Mouse (Mus musculus) layer of hippocampus, postnatal 25 days (tissue): ENCODE measurements at regions not wholly inside any gene's neighbourhood (a gene's known extent, or its start where the extent isn't known, plus 50 kb on each side); places are given as distances from the start of the nearest gene placed in this dataset.
"Not testable (repeated sequence)": the region's sequence is repeated elsewhere in the genome, so short reads cannot be mapped to it uniquely, and the experiment has no call there.

Experiments
- DNase-seq, 2 experiments: peaks; one replicate each; pipeline ENCODE4 v3.0.0; 2022; ENCODE audit warnings: mixed read lengths in 2 of 2, low spot score in 1 of 2; ENCODE audit errors: extremely low spot score in 1 of 2

- DNase-seq = no peak
Observed at GRCm38 (mm10) chr10:10270297-10270696, 201.8 kb downstream of the Adgb start.

DNA sequence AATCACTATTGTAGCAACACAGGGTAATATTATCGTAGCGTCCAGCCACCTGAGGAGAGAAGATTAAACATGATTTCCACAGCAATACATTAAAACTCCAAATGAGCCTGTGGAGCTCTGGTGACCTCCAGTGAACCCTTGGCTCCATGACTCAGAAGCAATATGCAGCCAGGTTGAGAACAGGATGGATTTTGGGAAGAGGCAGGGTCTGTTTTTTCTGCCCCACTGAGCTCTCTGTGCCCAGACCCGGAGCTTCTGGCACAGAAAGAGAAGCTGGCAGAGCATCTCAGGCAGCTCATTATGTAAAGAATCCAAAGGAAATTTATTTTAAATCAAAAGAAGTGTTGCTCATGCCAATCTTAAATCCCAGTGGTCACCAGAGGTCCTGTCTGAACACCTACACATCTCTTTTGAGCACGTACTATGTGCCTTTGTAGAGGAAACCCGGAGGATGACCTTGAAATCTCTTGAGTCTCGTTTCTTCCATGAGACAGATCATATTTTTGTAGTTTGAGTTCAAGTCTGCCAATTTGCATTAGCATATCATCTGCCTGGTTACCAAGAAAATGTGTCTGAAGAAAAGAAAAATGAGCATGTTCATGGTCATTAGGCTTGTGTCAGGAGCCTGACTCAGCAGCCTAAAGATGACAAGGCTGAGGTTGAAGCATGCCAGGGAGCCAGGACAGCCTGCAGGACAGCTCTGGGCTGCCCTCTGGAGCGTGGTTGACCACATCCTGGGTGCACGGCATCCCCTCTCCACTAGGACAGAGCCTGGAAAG lies 219.4 kb downstream of the Adgb start:
- DNase-seq = peak in 1 of 2 experiments; percentile 28

- DNase-seq = no peak
Observed at GRCm38 (mm10) chr10:10252136-10252535, 220.0 kb downstream of the Adgb start.

- DNase-seq = no peak
Observed at GRCm38 (mm10) chr10:10234894-10235523, 237.1 kb downstream of the Adgb start.

- DNase-seq = no peak
Observed at GRCm38 (mm10) chr10:10224582-10225144, 247.5 kb downstream of the Adgb start.

GRCm38 (mm10) chr10:10219726-10220125 lies 252.4 kb downstream of the Adgb start:
- DNase-seq = no peak

DNA sequence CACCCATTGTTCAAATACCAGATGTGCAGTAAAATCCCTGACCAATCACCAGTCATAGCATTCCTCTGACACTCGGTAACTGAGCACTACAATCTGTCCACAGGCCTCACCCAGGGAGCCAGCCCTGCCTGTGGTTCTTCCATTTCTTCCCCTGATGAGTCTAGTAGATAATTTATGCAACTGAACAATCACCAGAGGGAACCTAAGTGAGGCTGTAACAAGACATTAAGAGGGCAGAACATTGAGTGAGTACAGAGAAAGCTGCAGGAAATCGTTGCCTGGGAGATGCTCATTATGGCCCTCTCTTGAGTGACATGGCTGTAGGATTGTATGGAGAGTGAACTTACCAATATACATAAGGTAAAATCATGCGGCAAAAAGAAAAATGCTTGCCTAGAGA lies 255.2 kb downstream of the Adgb start:
- DNase-seq = no peak

DNA sequence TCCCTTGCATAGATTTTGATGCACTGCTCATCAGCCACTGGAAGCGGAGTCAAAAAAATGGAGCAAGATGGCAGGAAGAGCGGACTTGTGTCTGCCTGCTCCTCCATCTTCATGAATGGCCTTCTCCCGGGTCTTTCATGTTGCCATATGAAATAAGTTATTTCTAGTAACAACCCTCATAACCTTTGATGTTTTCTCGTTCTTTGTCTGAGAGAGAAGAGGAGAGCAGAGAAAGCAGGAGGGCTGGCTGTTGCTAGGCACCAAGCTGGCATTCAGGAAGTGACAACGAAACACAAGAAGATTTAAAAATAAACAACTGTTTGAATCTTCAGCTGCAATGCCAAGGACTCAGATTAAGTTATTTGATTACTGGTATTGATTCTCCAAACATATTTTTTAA lies 256.8 kb downstream of the Adgb start:
- no peak for DNase-seq

DNA sequence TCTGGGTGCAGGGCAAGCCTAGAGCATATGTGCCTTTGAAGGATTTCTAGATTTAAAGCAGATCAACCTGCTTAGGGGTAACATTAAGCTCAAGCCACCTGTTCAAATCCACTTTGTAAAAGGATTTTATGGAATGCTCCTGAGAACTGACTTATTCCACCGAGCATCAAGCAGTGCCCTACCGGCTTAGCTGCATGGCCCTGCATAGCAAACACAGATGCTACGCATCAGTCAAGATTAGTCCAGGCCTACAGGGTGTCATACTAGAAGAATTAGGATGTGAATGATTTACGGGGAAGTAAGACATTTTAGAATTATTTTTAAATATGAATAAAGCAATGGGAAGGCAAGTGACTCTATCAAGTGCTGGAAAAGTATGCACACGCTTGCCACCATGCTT lies 263.8 kb downstream of the Adgb start:
- DNase-seq = no peak

DNA sequence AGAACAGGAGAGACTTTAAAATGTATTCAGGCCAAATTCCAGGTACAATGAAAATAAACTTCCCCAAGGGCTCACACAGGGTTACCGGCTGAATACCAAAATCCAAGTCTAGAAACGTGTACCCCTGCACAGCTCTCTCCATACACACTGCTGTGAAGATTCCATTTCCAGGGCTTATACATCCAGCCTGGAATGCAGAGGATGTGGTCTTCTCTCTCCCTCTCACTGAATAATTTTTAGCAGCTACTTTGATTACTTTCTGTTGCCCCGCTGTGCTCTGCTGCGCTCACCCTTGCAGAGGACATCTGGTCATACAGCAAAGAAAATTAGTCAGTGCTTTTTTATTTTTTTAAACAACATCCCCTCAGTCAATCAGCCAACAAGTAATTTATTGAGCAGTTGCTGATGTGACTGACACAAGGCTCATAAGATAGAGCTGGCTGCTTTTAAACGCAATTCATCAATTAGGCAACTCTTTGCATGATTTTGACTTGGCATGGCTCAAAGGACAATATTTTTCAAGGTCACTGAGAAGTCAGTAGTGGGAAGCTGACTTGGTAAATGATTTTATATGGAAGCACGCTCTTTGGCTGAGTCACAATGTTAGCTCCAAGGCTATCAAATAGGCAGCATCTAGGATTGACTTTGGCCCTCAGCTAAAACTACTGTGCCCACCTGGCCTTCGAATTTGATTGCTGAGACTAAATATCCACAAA lies 266.2 kb downstream of the Adgb start:
- DNase-seq = no peak

DNA sequence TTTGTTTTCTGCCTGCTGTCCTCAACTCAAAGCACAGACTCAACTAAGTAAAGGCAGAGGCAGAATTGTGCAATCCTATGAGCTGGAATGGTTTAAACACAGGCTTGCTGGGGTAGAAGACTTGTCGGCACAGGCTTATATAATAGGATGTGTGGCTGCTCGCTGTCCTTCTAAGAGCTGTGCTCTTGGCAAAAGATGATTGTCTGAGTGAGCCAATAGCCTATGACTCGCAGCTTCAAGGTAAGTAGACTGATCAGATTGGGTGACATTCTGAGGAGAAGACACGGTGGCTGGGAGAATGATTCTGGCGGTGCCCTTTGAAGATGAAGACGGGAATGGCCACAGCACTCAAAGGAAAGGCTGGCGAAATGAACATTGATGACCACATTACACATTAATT lies 268.1 kb downstream of the Adgb start:
- no peak for DNase-seq

DNA sequence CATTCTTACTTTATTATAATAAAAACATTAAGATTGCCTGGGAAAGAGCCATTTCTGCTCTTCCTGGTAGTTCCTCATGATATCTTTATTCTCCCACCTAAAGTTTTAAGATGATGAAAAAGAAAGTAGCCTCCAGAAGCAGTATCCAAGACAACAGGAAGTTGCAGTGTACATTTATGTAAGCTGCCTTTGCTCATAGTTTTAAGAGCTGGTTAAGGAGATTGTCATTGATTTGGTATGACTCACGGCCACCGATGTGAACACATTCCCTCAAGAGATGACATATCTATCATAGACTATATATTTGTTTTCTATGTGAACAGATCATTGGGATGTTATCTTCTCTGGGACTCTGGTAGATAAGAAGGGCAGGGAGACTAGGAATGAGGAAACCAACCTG lies 281.8 kb downstream of the Adgb start:
- DNase-seq = no peak

DNA sequence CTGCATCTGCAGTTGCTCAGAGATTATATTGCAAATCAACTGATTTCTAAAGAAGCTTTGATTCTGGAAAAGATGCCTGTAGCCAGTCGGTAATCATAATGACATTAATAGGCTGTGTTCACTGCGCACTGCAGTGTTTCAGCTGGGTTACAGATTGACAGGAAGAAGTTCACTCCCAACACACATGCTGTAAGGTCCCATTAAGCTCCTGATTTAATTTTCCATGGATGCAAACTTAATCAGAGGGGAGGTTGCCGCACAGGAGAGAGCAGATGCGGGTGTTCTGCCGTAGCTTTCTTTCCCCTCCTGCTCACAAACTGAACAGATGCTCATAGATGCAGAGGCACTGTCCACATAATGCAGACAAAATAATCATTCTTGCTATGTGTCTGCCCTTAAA lies 284.0 kb downstream of the Adgb start:
- no peak for DNase-seq

DNA sequence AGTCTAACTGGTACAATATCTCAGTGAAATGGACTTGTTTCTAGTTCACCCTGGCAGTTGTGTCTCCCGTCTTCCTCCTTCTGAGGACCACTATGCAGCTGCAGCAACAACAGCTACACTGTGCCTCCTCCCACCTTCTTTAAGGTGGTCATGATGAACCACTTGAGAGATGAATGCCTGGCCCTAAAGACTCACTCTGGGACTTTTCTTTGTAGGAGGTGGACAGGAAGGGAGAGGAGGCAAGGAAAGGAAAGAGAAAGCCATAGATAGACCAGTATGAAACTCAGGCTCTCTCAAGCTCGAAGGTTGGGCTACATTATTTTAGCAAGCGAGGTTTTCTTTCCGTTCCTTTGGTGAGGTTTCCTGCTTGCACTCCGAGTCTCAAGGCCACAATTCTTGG lies 285.4 kb downstream of the Adgb start:
- DNase-seq = no peak

- no peak for DNase-seq
Observed at GRCm38 (mm10) chr10:10185298-10185883, 284.5 kb upstream of the Stxbp5 start.

GRCm38 (mm10) chr10:10184386-10184785 lies 283.5 kb upstream of the Stxbp5 start:
- no peak for DNase-seq

GRCm38 (mm10) chr10:10177037-10177436 lies 276.2 kb upstream of the Stxbp5 start:
- DNase-seq = not testable (repeated sequence)
